ENCODE assay signal across 14 mouse cellular contexts in the genomic region with DNA sequence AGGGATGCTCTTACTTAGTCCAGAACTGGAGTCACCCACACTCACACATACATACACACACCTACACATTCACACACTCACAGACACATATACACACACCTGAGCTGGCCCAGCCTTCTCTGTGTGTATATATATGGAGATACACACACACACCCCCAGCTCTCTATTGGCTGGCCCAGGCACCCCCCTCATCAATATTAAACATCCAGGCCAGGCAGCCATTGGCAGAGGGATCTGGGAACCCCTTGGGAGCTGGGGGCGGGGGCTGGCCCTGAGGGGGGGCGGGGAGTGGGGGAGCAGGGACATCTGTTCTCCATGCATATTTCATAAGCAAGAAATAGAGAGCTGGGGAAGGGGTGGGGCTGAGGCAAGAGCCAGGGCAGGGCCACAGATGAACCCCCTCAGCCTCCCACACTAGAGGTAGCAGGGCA. TPM values are rescaled to one million over a fixed set of nuclear protein-coding genes. Genes with fewer than 3 reads are reported as not detected.
DNase-seq lines count a peak whose midpoint lies in the region; ATAC-seq and TF ChIP-seq lines count a peak whose summit lies in the region.
"Had no signal": no experiment of that assay in that cellular context is flagged by ENCODE, and none has a peak within 500 bp of the region (broad histone marks: within the 10 kb centered on the region; RNA-seq: fewer than 3 reads in every experiment).

Gene Nhlh1, minus strand, starts transcription at position 83 of the 431 bp plus-strand sequence.

- ATAC-seq in liver, embryonic 14.5 days (ENCODE audit: insufficient read depth), result peak; percentile 8; the same call in 1 of the 2 replicates
- peak; percentile 85 for ATAC-seq in forebrain, embryonic 14.5 days
- peak; percentile 45; the same call in 1 of the 2 replicates for ATAC-seq in limb, embryonic 14.5 days (ENCODE audit: low FRiP score, low read depth)

- no peak for TF ChIP-seq CTCF in liver, embryonic 14.5 days (IDR thresholded peaks at IDR 0.05; ENCODE audit: low read depth)

- H3K27me3 ChIP-seq in liver, embryonic 14.5 days (ENCODE audit: control insufficient read depth, insufficient read depth, low read length), result peaks cover 27% of the 10 kb centered on the region
- peaks cover 4% of the 10 kb centered on the region; the same call in 1 of the 2 replicates for H3K27me3 ChIP-seq in forebrain, embryonic 14.5 days (replicated peaks; ENCODE audit: control insufficient read depth, insufficient read depth, low read length)
- peaks cover 36% of the 10 kb centered on the region for H3K27me3 ChIP-seq in limb, embryonic 14.5 days (ENCODE audit: control insufficient read depth, insufficient read depth, low read length)

- no peaks in the 10 kb centered on the region for H3K36me3 ChIP-seq in liver, embryonic 14.5 days (replicated peaks; ENCODE audit: control insufficient read depth, insufficient read depth, low read depth)
- no peaks in the 10 kb centered on the region for H3K36me3 ChIP-seq in forebrain, embryonic 14.5 days (ENCODE audit: control insufficient read depth, insufficient read depth, low read length)
- no peaks in the 10 kb centered on the region for H3K36me3 ChIP-seq in limb, embryonic 14.5 days (ENCODE audit: control insufficient read depth, insufficient read depth, low read length)

- 42% methylated on average over 2 of the region's 2 CpGs for WGBS in liver, embryonic 14.5 days (ENCODE audit: insufficient replicate concordance)
- WGBS in forebrain, embryonic 14.5 days, result 27% methylated on average over 2 of the region's 2 CpGs
- WGBS in limb, embryonic 14.5 days, result 37% methylated on average over 2 of the region's 2 CpGs

- TF ChIP-seq POLR2A in limb, embryonic 14.5 days (IDR thresholded peaks at IDR 0.05; ENCODE audit: borderline replicate concordance, extremely low read depth, insufficient read depth, insufficient read length), result no peak

- no peak for DNase-seq in liver, embryonic 14.5 days (ENCODE audit: low read depth in 3 of 3, low spot score in 3 of 3)
- DNase-seq in liver, result no peak
- DNase-seq in forebrain, embryonic 14.5 days (ENCODE audit: low spot score), result peak; percentile 83
- DNase-seq in limb, embryonic 14.5 days (ENCODE audit: low spot score), result no peak
- peak; percentile 51 for DNase-seq in retina, postnatal 1 day
- DNase-seq in gastrocnemius, adult 18-20 months (ENCODE audit: low spot score), result no peak
- no peak for DNase-seq in testis, postnatal 14 days (ENCODE audit: low spot score)
- DNase-seq: gastrocnemius, postnatal 14 days; heart, postnatal 36 days; lung, postnatal 36 days had no signal

- no peak within 1 kb of the TSS for H3K9ac ChIP-seq in liver, embryonic 14.5 days (replicated peaks)
- peak within 1 kb of the TSS; percentile 51 for H3K9ac ChIP-seq in forebrain, embryonic 14.5 days (ENCODE audit: low read length)
- no peak within 1 kb of the TSS for H3K9ac ChIP-seq in limb, embryonic 14.5 days (ENCODE audit: low read depth, low read length, severe bottlenecking)

- no peaks in the 10 kb centered on the region for H3K4me1 ChIP-seq in liver, embryonic 14.5 days (replicated peaks; ENCODE audit: control insufficient read depth in 2 of 2, insufficient read depth in 2 of 2, low read length in 1 of 2)
- H3K4me1 ChIP-seq in forebrain, embryonic 14.5 days (ENCODE audit: control insufficient read depth, insufficient read depth, low read length), result peaks cover 29% of the 10 kb centered on the region
- H3K4me1 ChIP-seq in limb, embryonic 14.5 days (ENCODE audit: control insufficient read depth, insufficient read depth, low read length), result peaks cover 10% of the 10 kb centered on the region; the same call in 1 of the 2 replicates

- no peaks in the 10 kb centered on the region for H3K9me3 ChIP-seq in liver, embryonic 14.5 days (ENCODE audit: control insufficient read depth, low read length)
- no peaks in the 10 kb centered on the region for H3K9me3 ChIP-seq in forebrain, embryonic 14.5 days (replicated peaks; ENCODE audit: control insufficient read depth, low read length)
- H3K9me3 ChIP-seq in limb, embryonic 14.5 days (ENCODE audit: control insufficient read depth, low read length), result no peaks in the 10 kb centered on the region

- H3K4me3 ChIP-seq in liver, embryonic 14.5 days (ENCODE audit: insufficient read depth in 1 of 2, low read depth in 2 of 2, low read length in 2 of 2), result no peak within 1 kb of the TSS
- H3K4me3 ChIP-seq in forebrain, embryonic 14.5 days (ENCODE audit: low read depth, low read length), result peak within 1 kb of the TSS; percentile 28
- no peak within 1 kb of the TSS for H3K4me3 ChIP-seq in limb, embryonic 14.5 days (replicated peaks; ENCODE audit: low read length)

- H3K27ac ChIP-seq in liver, embryonic 14.5 days, result no peak within 1 kb of the TSS
- H3K27ac ChIP-seq in forebrain, embryonic 14.5 days (ENCODE audit: low read depth, low read length), result peak within 1 kb of the TSS; percentile 71
- no peak within 1 kb of the TSS for H3K27ac ChIP-seq in limb, embryonic 14.5 days (replicated peaks; ENCODE audit: low read depth, low read length)

- H3K4me2 ChIP-seq in liver, embryonic 14.5 days (ENCODE audit: low read depth), result no peak within 1 kb of the TSS
- H3K4me2 ChIP-seq in forebrain, embryonic 14.5 days (ENCODE audit: low read length), result peak within 1 kb of the TSS; percentile 75
- no peak within 1 kb of the TSS for H3K4me2 ChIP-seq in limb, embryonic 14.5 days (replicated peaks; ENCODE audit: low read depth, low read length, severe bottlenecking)

- TF ChIP-seq EP300 in liver, embryonic 14.5 days (IDR thresholded peaks at IDR 0.05; ENCODE audit: low read depth), result no peak

RNA-seq across cellular contexts. Expression of gene Nhlh1, which starts in this region (rescaled TPM):
- polyA plus RNA-seq in liver, embryonic 14.5 days (2012; rRNA removed), result not detected in 2 replicates
- polyA plus RNA-seq in liver, embryonic 14.5 days (2014; fragmentation: Nextera tagmentation; extraction: Ambion mirVana), result not detected in 2 replicates
- polyA plus RNA-seq in forebrain, embryonic 14.5 days (2014; fragmentation: Nextera tagmentation; extraction: Ambion mirVana), result 4.5 and 7.4 TPM in 2 replicates
- polyA plus RNA-seq in limb, embryonic 14.5 days (2012; rRNA removed), result 0.25 and 0.41 TPM in 2 replicates
- not detected in 2 replicates for polyA plus RNA-seq in limb, embryonic 14.5 days (2014; fragmentation: Nextera tagmentation; extraction: Ambion mirVana)
- total RNA-seq in gastrocnemius, adult 18-20 months (2021), result not detected
- total RNA-seq: gastrocnemius, postnatal 14 days; heart, postnatal 36 days; liver, adult 2 months; neutrophil, adult 5-6 weeks had no signal
- polyA plus RNA-seq: large intestine, adult 2 months; liver, adult 2 months; thymus, postnatal 0 days had no signal

Comparison
In these comparisons a context has a peak if more than half of its experiments do, and no peak if none do; other contexts are left out.
1. Peak in ATAC-seq in liver, embryonic 14.5 days; RNA of the gene not detected or under 1 TPM.
2. Peak in ATAC-seq in limb, embryonic 14.5 days; RNA of the gene not detected or under 1 TPM.
3. ATAC-seq: peak in every context shown above with its lines; median percentile 85 in forebrain, embryonic 14.5 days; 45 in limb, embryonic 14.5 days; 8 in liver, embryonic 14.5 days.
4. DNase-seq: peak in forebrain, embryonic 14.5 days (single experiment) and retina, postnatal 1 day (single experiment); none in liver, embryonic 14.5 days (0 of 3), liver (single experiment), limb, embryonic 14.5 days (single experiment), gastrocnemius, adult 18-20 months (single experiment) and testis, postnatal 14 days (single experiment).